Mouse (Mus musculus) forebrain, postnatal 0 days (tissue): ENCODE measurements around the gene Wdr25. TPM values are rescaled to one million over a fixed set of nuclear protein-coding genes. Genes with fewer than 3 reads are reported as not detected.
A peak's percentile ranks its signal among the peaks of the same experiment; 100 is the strongest.
"Not testable (repeated sequence)": the region's sequence is repeated elsewhere in the genome, so short reads cannot be mapped to it uniquely, and the experiment has no call there.

Experiments
- ATAC-seq: fragments of 200-750 bp; cut with Nextera tagmentation; 2 replicates; pipeline ENCODE4 v1.8.0; 2017; ENCODE audit warnings: mild to moderate bottlenecking, moderate library complexity
- DNase-seq: peaks from one replicate; pipeline ENCODE4 v3.0.0-alpha.2; 2015
- H3K27ac ChIP-seq: fragments of 300-500 bp; sonication (generic); 2 replicates; pipeline ENCODE4 v1.5.1; 2014; ENCODE audit warnings: low read depth, mild to moderate bottlenecking, antibody characterized with exemption, low read length, moderate library complexity, mixed read lengths
- H3K27me3 ChIP-seq: fragments of 300-500 bp; sonication (generic); 2 replicates; pipeline ENCODE4 v1.6.1; 2014; ENCODE audit warnings: mild to moderate bottlenecking, low read length, mixed read lengths; ENCODE audit not compliant: insufficient read depth
- H3K36me3 ChIP-seq: fragments of 300-500 bp; sonication (generic); 2 replicates; pipeline ENCODE4 v1.6.1; 2014; ENCODE audit warnings: mild to moderate bottlenecking, moderate library complexity; ENCODE audit not compliant: insufficient read depth
- H3K4me1 ChIP-seq: fragments of 300-500 bp; sonication (generic); 2 replicates; pipeline ENCODE4 v1.6.1; 2014; ENCODE audit warnings: antibody characterized with exemption; ENCODE audit not compliant: insufficient read depth
- H3K4me2 ChIP-seq: fragments of 300-500 bp; sonication (generic); 2 replicates; pipeline ENCODE4 v1.6.1; 2014; ENCODE audit warnings: low read depth, mild to moderate bottlenecking, moderate library complexity
- H3K4me3 ChIP-seq: fragments of 300-500 bp; sonication (generic); 2 replicates; pipeline ENCODE4 v1.5.1; 2014; ENCODE audit warnings: low read depth, low read length, mixed read lengths
- H3K9ac ChIP-seq: fragments of 300-500 bp; sonication (generic); 2 replicates; pipeline ENCODE4 v1.6.1; 2014; ENCODE audit warnings: mild to moderate bottlenecking
- H3K9me3 ChIP-seq: fragments of 300-500 bp; sonication (generic); 2 replicates; pipeline ENCODE4 v1.6.1; 2016; ENCODE audit warnings: low read length
- CTCF ChIP-seq: sonication (generic); IDR thresholded peaks from 2 replicates; pipeline ENCODE4 v1.5.1; 2016; ENCODE audit warnings: antibody characterized with exemption, control low read depth, low read depth
- WGBS: fragments of 180-500 bp; shearing (Covaris S2); extraction: QIAGEN DNeasy Blood & Tissue Kit; methylation state at CpG from one replicate; pipeline ENCODE4 v1.1.7; 2014; 5-methylcytosine and 5-hydroxymethylcytosine counted together
- polyA plus RNA-seq: library from polyadenylated mRNA; unstranded; fragments of >200 nt; fragmentation: Nextera tagmentation; extraction: Ambion mirVana; gene quantifications from 2 replicates; pipeline ENCODE4 v1.2.1, GENCODE M21; 2015
- total RNA-seq: library from RNA; depleted of rRNA; stranded (reverse); fragments of >200 nt; gene quantifications from 2 replicates; pipeline ENCODE4 v1.2.3, GENCODE M21; 2014; rRNA removed

The Wdr25 gene
- 6.2 and 12.4 TPM in 2 replicates for total RNA-seq
- 4.6 and 5.3 TPM in 2 replicates for polyA plus RNA-seq

DNA sequence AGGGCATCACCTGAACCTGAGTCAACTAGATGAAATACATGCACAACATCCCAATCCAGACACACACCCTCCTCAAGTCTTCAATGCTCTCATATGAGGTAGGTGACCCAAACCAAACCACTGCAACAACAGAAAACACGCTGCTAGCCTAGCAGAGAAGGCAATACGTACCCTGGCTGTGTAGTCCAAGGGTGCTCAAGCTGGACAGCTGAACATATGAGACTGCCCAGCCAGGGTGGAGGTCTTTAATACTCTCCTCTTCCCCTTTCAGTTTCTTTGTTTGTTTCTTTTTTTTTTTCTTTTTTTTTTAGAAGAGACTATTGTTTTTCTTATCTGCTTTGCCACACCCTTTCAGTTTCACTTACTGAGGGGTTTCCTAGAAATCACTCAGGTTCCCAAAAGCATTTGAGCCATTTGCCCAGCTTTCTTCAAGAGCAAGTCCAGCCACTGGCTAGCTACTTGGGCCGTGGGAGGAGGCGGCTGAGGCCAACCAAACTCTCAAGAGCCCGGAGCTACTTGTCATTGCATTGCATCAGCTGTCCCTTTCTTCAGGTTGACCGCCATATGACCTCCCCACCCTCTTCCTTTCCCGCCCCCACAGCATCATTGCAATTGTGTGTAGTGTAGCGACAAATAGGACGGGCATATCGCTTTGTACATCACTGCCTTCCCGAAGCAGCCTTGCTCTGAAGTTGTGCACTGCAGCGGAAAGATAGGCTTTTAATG is at the start of gene Wdr25:
Gene Wdr25 (plus strand): TSS at position 643 of the 726 bp plus-strand sequence.
- no peak for TF ChIP-seq CTCF
- peak within 1 kb of the TSS; percentile 65 for H3K4me2 ChIP-seq
- H3K9ac ChIP-seq = peak within 1 kb of the TSS; percentile 68
- 0 out of 2 replicates have a peak within 1 kb of the TSS, but pooled peaks have one; percentile 29 for H3K27ac ChIP-seq
- H3K27me3 ChIP-seq = no peaks in the 10 kb centered on the region
- peaks cover 15% of the 10 kb centered on the region for H3K4me1 ChIP-seq
- H3K36me3 ChIP-seq = peaks cover 8% of the 10 kb centered on the region; the same call in 1 of the 2 replicates
- H3K4me3 ChIP-seq = peak within 1 kb of the TSS; percentile 95
- no peak for ATAC-seq
- H3K9me3 ChIP-seq = no peaks in the 10 kb centered on the region
- WGBS = 20% methylated on average over 12 of the region's 12 CpGs
- no peak for DNase-seq

DNA sequence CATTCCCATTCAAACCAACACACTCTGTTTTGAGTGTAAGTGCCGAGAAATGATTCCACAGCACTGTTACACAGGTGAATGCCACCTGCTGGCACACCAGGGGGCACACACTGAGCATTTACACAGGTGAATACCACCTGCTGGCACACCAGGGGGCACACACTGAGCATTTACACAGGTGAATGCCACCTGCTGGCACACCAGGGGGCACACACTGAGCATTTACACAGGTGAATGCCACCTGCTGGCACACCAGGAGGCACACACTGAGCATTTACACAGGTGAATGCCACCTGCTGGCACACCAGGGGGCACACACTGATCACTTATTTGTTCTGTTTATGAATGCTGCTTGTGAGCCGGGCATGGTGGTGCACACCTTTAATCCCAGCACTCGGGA is 45.4 kb upstream of the Wdr25 start:
- not testable (repeated sequence) for H3K27ac ChIP-seq, H3K9me3 ChIP-seq, H3K4me3 ChIP-seq, H3K4me1 ChIP-seq, H3K9ac ChIP-seq, H3K27me3 ChIP-seq, DNase-seq, ATAC-seq, H3K4me2 ChIP-seq
- TF ChIP-seq CTCF = peak; percentile 38
- WGBS = 89% methylated on average over 3 of the region's 3 CpGs
- H3K36me3 ChIP-seq = peaks cover 15% of the 10 kb centered on the region

DNA sequence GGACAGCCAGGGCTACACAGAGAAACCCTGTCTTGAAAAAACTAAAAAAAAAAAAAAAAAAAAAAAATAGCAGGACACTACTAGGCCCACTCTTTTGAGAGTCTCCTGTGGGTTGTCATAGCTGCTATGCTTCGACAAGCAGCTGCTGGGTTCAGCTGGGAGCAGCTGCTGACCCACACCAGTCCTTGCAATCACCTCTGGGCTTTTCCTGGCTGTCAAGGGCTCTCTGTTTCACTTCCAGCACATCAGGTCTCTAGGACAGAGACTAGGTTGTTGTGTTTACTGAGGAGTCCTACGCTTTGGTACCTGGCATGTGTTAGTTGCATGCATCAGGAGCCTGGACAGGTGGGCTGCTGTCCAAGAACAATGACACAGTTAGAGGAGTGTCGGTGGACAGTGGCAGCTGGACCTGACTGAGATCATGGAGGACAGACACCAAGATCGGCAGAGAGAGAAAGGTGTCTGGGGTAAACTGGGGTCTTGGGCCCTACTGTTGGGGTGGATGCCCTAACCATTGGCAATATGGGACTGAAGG is 43.9 kb upstream of the Wdr25 start:
- DNase-seq (no peak), ATAC-seq (no peak)
- no peaks in the 10 kb centered on the region for H3K27me3 ChIP-seq
- H3K9ac ChIP-seq = no peak overlapping the region
- H3K27ac ChIP-seq = no peak overlapping the region
- no peaks in the 10 kb centered on the region for H3K9me3 ChIP-seq
- 94% methylated on average over 4 of the region's 4 CpGs for WGBS
- no peak overlapping the region for H3K4me3 ChIP-seq
- no peak overlapping the region for H3K4me2 ChIP-seq
- no peaks in the 10 kb centered on the region for H3K4me1 ChIP-seq
- TF ChIP-seq CTCF = no peak
- peaks cover 8% of the 10 kb centered on the region for H3K36me3 ChIP-seq

DNA sequence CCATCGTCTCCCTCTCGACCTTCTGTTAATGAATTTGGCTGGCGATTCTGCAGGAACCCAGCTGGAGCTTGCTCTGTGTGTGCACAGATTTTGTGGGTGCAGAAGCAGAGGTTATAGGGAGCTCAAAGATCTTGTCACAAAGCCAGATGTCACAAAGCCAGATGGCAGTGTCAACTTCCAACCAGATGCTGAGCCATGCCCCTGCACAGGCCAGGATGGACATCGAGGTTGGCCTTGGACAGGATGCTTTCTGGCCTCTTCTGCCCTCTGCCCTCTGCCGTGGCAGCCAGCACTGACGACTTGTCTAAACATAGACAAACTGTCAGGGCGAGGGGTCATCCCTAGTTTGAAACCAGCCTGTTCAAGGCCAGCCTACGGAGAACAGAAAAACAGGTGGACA is 43.3 kb upstream of the Wdr25 start:
- Histone ChIP-seq H3K27ac (no peak overlapping the region), H3K27me3 (no peaks in the 10 kb centered on the region), H3K4me3 (no peak overlapping the region), H3K9me3 (no peaks in the 10 kb centered on the region), H3K4me1 (no peaks in the 10 kb centered on the region), H3K9ac (no peak overlapping the region), H3K4me2 (no peak overlapping the region), H3K36me3 (peaks cover 3% of the 10 kb centered on the region)
- ATAC-seq = no peak
- DNase-seq = no peak
- TF ChIP-seq CTCF = no peak
- 68% methylated on average over 8 of the region's 8 CpGs for WGBS

DNA sequence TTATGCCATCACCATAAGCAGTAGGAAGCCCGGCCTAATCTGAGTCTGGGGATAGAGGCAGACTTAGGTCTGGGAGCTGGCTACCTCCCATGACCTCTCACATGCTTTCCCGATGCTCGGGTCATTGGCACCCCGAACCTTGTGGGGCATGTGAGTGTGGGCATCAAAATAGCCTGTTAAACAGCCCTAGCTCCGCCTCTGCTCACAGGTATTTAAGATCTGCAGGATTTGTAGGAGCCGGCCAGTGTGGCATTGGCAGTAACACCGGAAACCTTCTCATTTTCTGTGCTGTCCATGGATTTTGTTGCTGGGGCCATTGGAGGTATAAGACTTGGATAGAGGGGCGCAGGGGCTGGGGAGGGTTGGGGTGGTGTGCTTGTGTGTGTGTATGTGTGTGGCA is 42.5 kb upstream of the Wdr25 start:
- 84% methylated on average over 8 of the region's 8 CpGs for WGBS
- Histone ChIP-seq H3K4me3 (no peak overlapping the region), H3K27me3 (no peaks in the 10 kb centered on the region), H3K9ac (no peak overlapping the region), H3K4me2 (no peak overlapping the region), H3K36me3 (no peaks in the 10 kb centered on the region), H3K4me1 (no peaks in the 10 kb centered on the region), H3K27ac (no peak overlapping the region), H3K9me3 (no peaks in the 10 kb centered on the region)
- no peak for ATAC-seq
- TF ChIP-seq CTCF = no peak
- DNase-seq = no peak

DNA sequence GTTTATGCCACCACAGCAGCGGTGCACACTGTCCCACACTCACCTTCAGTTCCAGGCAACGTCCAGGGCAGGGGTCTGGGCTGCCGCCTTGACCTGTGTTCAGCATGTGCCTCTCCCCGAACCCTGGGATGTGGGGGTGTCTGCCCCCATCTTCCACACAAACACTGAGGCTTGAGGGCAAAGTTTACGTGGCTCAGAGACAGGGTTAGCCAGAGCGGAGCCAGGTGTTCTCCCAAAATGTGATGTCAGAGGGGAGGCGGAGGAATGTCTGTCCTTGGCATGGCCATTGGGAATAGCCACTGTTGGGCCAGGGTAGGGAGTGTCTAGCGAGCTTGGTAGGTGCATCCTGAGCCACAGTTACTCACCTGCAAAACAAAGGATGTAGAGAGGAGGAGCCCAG is 40.6 kb upstream of the Wdr25 start:
- TF ChIP-seq CTCF = no peak
- Histone ChIP-seq H3K36me3 (no peaks in the 10 kb centered on the region), H3K4me1 (no peaks in the 10 kb centered on the region), H3K9me3 (no peaks in the 10 kb centered on the region), H3K4me3 (no peak overlapping the region), H3K27me3 (no peaks in the 10 kb centered on the region), H3K4me2 (no peak overlapping the region), H3K27ac (no peak overlapping the region), H3K9ac (no peak overlapping the region)
- DNase-seq = no peak
- WGBS = 91% methylated on average over 8 of the region's 8 CpGs
- ATAC-seq = no peak

DNA sequence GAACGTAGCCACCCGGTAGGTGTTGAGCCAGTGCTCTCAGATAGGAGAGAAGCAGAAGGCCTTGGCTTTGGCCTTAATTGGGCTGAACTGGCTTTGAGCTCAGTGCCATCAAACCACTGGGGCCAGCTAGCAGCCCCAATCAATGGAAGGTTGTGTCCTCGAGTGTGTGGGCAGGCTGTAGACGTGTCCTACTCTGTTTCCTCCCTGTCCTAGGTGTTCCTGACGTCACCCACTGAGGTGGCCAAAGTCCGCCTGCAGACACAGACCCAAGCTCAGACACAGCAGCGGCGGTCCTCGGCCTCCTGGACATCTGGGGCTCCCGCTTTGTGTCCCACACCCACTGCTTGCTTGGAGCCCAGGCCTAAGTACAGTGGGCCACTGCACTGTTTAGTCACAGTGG is 38.4 kb upstream of the Wdr25 start:
- 88% methylated on average over 10 of the region's 10 CpGs for WGBS
- H3K9me3 ChIP-seq = no peaks in the 10 kb centered on the region

More for the DNA sequence above, 38.4 kb upstream of the Wdr25 start:
- H3K4me3 ChIP-seq = no peak overlapping the region
- no peak overlapping the region for H3K9ac ChIP-seq
- H3K27ac ChIP-seq = no peak overlapping the region
- no peak overlapping the region for H3K4me2 ChIP-seq
- TF ChIP-seq CTCF = no peak
- H3K4me1 ChIP-seq = no peaks in the 10 kb centered on the region
- no peaks in the 10 kb centered on the region for H3K27me3 ChIP-seq
- no peak for ATAC-seq
- DNase-seq = no peak
- peaks cover 10% of the 10 kb centered on the region; the same call in 1 of the 2 replicates for H3K36me3 ChIP-seq
